Mouse (Mus musculus) frontal cortex, adult 2 months (tissue): ENCODE measurements around the gene Cers3. TPM values are rescaled to one million over a fixed set of nuclear protein-coding genes. Genes with fewer than 3 reads are reported as not detected.
A peak's percentile ranks its signal among the peaks of the same experiment; 100 is the strongest.

Source experiments
- DNase-seq, 2 experiments: peaks; one replicate each; pipeline ENCODE4 v3.0.0; 2022; ENCODE audit warnings: low spot score in 1 of 2; ENCODE audit errors: extremely low spot score in 1 of 2
- polyA plus RNA-seq: library from polyadenylated mRNA; depleted of rRNA; stranded (reverse); fragments of >200 nt; gene quantifications from 2 replicates; pipeline ENCODE4 v1.2.3, GENCODE M21; 2012; rRNA removed

Gene Cers3
- 0.21 and 0.34 TPM in 2 replicates for polyA plus RNA-seq

- no peak for DNase-seq
These were observed at the start of gene Cers3 for GRCm38 (mm10) chr7:66743377-66743781. Gene Cers3, plus strand, starts transcription at chr7:66743504.

DNA sequence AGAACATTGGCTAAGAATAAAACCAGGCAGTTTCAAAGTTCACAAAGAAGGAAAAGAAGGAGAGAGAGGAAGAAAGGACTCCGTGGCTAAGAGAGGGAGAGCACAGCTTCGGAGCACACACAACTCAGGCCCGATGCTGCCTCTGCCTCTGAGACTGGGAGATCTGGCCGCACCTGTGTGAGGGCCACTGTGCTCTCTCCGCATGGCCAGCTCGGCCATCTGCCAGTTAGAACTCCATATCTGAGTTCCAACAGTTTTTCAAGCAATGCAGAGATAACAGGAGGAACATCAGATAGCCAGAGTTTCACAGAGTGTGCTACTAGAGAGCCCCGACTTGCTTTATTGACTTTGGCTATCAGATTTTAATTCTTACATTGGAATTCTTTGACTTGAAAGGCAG is 48.8 kb upstream of the Cers3 start:
- no peak for DNase-seq

GRCm38 (mm10) chr7:66702721-66703120 is 40.6 kb upstream of the Cers3 start:
- no peak for DNase-seq

- DNase-seq: no peak
These were observed 38.7 kb upstream of the Cers3 start for GRCm38 (mm10) chr7:66704631-66705030.

DNA sequence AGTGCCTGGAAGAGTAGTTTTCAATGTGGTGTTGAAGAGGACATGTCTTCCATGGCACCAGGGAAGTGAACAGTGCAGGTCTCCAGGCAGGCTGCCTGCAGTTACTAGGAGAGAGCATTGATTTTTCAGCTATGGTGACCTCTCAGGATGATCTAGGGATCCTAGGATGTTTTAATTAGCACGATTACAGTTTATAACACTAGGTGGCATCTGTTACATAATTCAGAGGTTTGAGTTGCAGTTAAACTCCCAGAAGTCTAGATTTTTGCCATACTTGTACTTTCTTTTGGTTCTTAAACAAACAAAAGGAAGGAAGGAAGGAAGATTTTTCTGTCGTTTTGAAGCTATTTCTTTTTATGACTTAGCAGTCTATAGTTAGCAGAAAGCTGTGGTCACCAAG is 32.1 kb upstream of the Cers3 start:
- peak in 1 of 2 experiments; percentile 26 for DNase-seq

GRCm38 (mm10) chr7:66724514-66724913 is 18.8 kb upstream of the Cers3 start:
- DNase-seq: no peak

DNA sequence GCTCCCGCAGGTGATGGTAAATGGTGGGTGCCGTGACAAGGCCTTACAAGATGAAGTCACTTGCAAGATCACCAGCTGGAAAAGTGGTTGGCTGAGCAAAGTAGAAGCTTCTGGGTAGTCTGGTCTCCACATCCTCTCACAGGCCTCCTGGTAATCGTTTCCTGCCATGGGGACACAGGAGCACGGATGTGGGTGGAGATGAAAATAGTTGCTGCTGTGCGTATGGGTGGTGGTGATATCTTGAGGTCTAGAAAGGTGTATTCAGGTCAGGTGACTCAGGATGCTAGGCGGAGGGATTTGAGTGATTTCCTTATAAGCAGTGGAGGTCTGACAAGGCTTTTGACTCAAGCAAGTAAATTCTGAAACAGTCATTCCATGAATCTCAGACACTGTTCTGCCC is 18.4 kb upstream of the Cers3 start:
- DNase-seq: no peak

- no peak for DNase-seq
These were observed 15.2 kb upstream of the Cers3 start for GRCm38 (mm10) chr7:66728072-66728471.

- DNase-seq: no peak
These were observed 14.1 kb upstream of the Cers3 start for GRCm38 (mm10) chr7:66729232-66729631.

DNA sequence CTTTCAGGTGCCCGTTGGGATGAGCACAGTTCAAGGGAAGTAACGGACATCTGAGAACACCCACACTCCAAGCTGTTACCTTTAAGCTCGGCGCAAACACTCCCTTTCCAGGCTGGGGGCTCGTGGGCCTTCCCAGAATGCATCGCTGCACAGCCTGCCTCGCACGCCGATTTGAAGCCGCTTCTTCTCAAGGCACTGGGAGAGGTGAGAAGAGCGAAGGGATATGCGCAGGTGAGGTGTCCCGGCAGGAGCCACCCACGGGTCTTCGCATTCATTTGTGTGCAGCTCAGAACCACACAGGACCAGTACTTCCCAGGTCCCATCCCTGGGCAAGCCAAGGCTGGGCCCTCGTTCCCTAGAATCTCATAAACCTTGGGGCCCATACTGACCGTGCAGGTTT is 9.9 kb upstream of the Cers3 start:
- no peak for DNase-seq

- DNase-seq: no peak
These were observed 9.4 kb upstream of the Cers3 start for GRCm38 (mm10) chr7:66733882-66734281.

GRCm38 (mm10) chr7:66734466-66734865 is 8.8 kb upstream of the Cers3 start:
- DNase-seq: no peak

- no peak for DNase-seq
These were observed 8.3 kb upstream of the Cers3 start for GRCm38 (mm10) chr7:66734993-66735392.

GRCm38 (mm10) chr7:66737418-66737817 is 5.9 kb upstream of the Cers3 start:
- DNase-seq: no peak

DNA sequence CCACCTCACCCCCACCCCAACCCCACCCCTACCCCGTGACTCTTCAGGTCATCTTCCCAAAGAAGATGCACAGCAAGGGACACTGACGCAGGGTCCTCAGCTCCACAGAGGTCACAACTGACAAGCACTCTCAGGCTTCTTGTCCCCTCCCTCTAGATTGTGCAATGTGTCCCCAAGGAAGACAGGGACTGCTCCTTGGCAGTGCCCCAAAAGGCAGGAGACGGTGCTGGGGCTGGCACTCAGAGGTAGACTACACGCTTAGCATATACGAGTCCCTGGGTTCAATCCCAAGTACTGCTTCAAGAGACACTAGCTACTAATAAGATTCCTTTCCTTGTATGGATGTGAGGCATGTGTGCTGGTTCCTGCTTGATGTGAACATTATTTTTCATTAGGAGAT is 2.3 kb upstream of the Cers3 start:
- no peak for DNase-seq

DNA sequence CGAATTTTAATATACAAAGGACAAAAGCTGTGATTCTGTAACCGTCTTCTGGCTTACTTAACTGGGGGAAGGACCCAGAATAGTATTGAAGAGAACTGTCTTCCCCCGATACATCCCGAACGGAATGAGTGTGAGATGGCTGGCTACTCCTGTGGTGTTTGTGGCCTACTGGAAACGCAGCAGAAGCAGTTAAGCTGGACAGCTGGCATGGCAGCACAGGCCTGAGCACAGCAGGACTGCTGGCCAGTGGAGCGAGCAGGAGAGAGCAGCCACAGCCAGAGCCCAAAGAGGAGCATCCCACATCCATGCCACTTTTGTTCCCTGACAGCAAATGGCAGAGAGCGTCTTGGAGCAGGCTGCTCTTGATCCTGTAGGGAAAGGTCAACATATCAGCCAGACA is 1.9 kb upstream of the Cers3 start:
- DNase-seq: no peak

- no peak for DNase-seq
These were observed 3.7 kb downstream of the Cers3 start for GRCm38 (mm10) chr7:66746972-66747371.

DNA sequence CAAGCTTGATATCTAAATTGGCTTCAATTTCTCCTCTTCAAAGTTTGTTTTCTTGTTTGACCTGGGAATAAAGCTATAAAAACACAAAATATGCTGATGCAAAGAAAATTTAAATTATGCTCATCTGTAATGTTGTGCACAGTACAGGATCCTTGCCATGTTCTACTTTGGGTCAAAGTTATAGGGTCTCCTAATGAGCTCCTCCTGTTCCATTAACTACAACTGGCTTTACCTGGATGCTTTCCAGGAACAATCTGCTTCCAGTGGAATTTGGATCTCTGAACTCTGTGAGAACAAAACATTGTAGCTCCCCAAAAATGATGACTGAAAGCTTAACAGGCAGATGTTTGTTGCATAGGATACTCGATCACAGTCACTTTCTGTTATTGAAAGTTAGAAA is 6.7 kb downstream of the Cers3 start:
- no peak for DNase-seq

DNA sequence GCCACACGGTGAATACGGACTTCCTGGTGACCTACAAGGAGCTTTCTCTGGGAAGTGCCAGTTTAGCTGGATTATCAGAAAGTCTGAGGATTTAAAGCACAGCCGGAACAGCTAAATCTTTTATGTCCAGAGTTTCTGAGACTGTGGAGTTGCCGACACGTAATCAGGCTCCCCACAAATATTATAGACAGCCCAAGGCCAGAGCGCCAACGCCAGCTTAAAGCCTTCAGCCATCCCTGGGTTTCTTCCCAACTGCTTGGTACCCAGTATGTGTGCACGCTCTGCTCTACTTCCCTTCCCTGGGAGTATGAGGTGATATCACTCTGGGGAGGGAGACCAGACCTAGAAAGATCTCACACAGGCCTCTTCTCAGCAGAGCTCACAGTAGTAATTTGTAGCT is 10.5 kb downstream of the Cers3 start:
- no peak for DNase-seq

DNA sequence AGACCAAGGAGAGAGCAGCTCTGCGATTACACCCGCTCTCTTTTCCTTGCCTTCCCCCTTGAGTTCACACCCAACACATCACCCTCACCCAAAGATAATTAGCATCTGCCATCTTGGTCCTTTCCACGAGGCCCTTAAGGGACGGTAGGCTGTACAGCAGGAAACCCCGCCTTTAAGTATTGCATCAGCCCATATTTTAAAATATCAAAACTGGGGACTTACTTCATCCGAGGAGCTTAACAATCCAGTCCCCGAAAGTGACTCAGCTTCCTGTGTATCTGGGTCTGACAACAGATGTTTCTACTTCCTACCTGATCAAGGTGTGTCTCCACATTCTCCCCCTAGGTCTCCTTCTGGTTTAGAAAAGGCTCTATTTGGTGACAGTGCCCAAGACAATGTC is 12.3 kb downstream of the Cers3 start:
- DNase-seq: no peak

DNA sequence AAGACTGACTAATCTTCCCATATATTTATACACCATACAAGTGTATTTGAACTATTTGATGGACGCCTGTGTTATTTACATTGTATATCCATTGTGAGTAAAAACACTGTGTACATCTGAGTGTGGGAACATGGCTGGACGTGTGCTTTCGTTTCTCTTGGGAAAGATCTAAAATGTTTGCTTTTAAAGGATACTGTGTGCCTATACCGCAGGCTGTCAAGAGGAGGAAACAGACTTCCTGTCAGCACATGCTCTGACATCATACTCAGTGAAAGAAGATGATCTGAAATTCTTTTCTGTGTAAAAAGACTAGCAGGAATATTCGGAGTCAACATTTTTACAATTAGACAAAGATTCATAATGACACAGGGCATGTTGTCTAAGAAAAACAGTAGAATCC is 26.6 kb downstream of the Cers3 start:
- no peak for DNase-seq

DNA sequence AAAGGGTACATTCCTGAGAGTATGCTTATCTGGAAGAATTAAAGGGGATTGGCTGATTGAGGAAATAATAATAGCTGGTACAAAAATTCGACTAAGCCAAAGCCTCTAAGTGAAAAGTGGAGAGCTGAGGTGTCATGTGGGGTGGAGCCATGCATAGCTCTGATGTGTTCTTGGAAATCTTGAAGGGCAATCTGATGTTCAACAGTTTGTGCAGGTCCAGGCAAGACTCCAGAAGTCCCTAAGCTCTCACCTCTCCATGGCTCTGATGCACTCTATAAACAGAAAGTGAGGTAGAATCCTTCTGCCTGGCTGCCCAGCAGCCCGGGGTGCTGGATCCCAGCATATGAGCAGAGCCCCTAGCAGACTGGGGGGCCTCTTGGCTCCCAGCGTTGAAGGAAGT is 27.4 kb downstream of the Cers3 start:
- no peak for DNase-seq

DNA sequence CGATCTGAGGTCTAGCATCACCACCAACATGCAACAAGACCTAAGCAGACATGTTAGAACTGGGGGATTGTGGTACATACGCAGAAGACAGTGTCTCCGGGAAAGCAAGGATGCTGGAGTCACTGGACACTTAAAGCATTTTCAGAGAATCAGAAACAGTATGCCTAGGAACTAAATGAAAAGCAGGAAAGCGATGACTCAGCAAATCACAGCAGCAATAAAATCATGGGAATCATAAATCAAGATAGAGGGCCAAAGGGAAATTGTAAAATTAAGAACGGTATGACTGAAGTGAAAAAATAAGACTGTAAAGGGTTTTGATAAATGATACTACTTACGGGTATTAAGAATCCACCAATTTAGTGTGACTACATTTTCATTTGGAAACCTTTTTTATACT is 27.9 kb downstream of the Cers3 start:
- DNase-seq: no peak

- peak in 1 of 2 experiments; percentile 53 for DNase-seq
These were observed 36.1 kb downstream of the Cers3 start for GRCm38 (mm10) chr7:66779411-66779810.
